Mouse (Mus musculus): ENCODE measurements around the gene Vmn1r213.

Gene Vmn1r213

DNA sequence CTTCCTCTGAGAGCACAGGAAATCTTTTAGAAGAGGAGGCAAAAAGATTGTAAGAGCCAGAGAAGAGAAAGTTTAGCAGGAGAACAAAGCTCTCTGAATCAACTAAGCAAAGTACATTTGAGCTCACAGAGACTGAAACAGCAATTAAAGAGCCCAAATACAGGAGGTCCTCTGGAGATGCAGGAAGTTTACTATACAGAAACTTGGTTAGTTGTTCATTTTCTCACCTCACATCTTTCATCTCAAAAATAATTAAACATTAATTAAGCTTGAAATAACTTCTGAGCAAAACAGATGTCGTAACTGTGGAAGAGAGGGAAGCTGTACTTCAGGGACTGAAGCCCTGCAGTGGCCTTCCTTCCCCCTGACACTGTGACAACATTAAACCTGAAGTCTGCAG lies at the start of gene Vmn1r213:
TSS of gene Vmn1r213 (plus strand) at position 301 of the 400 bp plus-strand sequence.
- WGBS = 75% methylated on average over 1 of the region's 1 CpGs

DNA sequence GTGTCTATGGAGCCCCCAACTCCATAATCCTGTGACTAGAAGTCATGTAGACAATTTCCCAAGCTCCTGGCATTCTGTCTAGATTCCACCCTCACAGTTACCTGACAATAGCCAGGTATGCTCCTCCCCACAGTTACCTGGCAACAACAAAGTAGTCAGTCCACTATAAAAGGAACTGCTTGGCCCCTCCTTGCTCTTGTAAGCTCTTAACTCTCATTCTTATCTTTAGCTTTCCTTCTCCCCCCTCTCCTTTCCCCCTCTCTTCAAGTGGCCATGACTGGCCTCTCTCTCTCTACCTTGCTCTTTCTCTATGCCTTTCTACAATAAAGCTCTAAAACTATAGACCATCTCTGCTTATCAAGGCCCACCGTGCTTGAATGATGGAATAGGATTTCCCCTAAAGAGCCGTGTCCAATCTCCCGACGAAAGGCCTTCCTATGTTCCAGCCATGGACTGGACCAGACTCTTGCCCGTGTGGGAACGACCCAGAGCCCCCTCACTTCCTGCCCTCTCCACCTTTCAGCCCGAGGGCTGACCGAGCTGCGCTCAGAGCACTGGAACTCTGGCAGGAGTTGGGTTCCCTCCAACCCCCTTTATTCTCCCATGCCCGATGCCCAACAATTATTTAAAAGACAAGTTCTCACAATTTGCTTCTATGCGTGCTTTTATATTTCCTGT lies 17.1 kb upstream of the Vmn1r213 start:
- WGBS = 84% methylated on average over 11 of the region's 11 CpGs

DNA sequence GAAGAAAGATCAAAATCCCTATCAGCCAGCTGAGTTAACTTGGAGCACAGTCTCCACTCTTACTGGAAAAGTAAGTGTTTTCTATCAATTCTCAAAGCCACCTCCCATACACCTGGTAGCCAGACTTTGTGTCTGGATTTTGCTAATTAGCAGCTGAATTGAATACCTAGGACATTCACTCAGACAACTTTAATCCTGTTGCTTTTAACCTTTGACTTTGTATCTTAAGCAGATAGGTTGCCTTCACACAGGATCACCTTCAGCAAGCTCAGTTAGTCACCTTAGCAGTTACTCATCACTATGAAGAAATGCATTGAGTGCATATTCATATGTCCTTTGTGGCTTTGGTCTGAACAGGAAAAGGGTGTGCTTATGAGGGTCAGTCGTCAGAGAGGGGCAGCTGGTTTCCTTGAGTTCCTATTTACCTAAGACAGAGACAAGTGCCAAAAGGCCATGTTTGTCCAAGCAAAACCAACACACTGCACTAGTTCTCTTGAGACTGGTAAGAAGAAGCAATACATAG lies 15.2 kb upstream of the Vmn1r213 start:
- WGBS = 63% methylated on average over 1 of the region's 1 CpGs

DNA sequence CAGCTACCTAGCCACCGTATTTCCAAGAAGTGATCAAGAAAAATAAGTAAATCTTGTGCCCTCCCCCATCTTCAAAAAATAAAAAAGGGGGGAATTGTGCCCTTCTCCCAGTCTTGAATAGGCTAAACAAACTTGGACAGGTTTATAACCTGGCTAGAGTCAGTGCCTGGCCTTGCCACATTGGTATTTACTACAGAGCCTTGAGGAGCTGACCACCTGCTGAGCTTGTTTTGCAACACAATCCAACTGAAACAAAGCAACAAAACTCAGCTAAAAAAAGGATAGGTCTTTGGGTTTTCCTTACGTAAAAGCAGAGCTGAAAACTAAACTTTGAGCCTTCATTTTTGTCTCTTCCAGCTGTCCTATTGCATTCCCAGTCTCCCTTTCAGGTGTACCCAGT lies 14.7 kb upstream of the Vmn1r213 start:
- 65% methylated on average over 2 of the region's 2 CpGs for WGBS

DNA sequence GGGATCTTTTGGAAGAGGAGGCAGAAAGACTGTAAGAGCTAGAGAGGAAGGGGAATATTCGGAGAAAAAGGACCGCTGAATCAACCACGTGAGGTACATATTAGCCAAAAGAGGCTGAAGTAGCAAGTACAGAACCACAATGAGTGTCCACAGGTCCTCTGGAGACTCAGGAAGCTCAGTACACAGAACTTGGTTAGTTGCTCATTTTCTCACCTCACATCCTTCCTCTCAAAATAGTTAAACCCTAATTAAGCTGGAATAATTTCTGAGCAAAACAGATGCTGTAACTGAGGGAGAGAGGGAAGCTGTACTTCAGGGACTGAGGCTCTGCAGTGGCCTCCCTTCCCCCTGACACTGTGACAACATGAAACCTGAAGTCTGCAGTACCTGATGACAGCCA lies 22.7 kb downstream of the Vmn1r213 start, which contains the start of gene Vmn1r214:
TSS of gene Vmn1r214 (plus strand) at position 301 of the 400 bp plus-strand sequence.
- 88% methylated on average over 3 of the region's 3 CpGs for WGBS

DNA sequence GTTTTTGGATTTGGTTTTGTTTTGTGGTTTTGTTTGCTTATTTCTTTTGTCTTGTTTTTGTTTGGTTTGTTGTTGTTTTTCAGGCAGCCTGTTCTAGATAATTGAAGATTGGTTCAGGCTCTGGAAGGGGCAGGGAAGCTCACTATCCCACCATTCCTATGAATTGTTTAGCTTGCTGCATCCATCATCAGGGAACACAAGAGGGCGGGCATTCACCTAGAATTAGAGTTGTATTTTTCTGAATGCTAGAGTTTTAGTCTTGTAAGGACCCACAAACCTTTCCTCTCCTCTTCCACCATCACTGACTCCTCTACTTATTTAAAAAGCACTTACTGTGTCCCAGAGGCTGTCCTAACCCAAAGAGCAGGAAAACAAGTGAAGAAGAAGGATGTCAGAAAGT lies 50.3 kb downstream of the Vmn1r213 start:
- 54% methylated on average over 1 of the region's 1 CpGs for WGBS

Measured in cerebral cortex, adult 2 months (tissue).